Mouse (Mus musculus): ENCODE measurements at regions not wholly inside any gene's neighbourhood (a gene's known extent, or its start where the extent isn't known, plus 50 kb on each side); places are given as distances from the start of the nearest gene placed in this dataset.

DNA sequence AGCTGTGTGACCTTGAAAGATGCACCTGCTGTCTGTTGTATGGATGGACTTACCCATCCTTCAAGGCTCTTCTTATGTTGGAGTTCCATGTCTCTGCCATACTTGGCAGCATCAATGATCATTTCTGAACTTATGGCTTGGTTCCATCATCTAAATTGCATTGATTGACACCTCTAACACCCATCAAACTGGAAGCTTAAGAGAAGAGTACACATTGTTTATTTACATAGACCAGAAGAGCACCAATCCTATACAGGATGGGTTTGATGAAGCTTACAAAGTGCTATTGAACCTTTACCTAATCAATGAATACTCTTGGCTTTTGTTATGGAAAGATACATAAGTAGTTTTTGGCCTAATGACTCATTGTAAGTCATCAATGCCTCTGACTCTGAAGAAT, 248.8 kb downstream of the Fam49a start:
- ATAC-seq (ENCODE audit: low FRiP score) = no peak
- Histone ChIP-seq H3K27ac (replicated peaks) (no peak overlapping the region), H3K27me3 (replicated peaks) (no peaks in the 10 kb centered on the region), H3K4me1 (peaks cover 4% of the 10 kb centered on the region; the same call in 1 of the 2 replicates), H3K4me2 (no peak overlapping the region), H3K9me3 (replicated peaks) (no peaks in the 10 kb centered on the region), H3K36me3 (no peaks in the 10 kb centered on the region), H3K9ac (replicated peaks) (no peak overlapping the region), H3K4me3 (replicated peaks) (no peak overlapping the region)

DNA sequence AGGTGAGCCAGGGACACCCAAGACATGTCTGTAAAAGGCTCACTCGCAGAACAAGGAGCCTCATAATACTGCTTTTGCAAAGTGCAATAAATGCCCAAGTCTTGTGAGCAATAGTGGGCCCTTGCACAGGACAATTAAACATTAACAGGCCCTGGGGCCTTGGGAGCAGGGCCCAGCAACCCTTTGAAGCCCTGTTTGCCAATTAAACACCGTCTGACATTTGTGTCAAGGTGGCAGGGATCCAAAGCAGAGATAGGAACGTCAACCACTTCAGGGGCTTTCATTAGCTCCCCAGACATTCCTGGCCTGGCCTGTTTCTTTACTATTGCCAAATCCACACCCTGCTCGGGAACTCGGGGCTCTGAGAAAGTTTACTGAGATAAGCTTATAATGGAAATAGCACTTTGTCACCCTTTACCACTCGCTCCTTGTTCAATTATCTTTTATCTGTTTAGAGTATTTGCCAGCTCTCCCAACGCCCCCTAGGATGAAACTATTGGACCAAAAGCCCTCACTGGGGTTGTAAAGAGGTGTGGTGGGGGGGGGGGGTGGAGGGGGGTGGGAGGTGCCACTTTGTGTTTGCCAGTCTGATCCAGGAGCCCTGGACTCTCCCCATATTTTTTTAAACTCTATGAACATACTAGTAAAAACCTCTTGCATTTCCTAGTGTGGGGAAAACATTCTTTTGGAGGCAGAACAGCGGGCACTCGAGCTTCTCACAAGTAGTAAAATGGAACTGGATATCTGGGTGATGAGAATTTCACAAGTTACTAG, 247.4 kb downstream of the Fam49a start:
- H3K9ac ChIP-seq (replicated peaks) = no peak overlapping the region
- no peaks in the 10 kb centered on the region for H3K36me3 ChIP-seq
- H3K27ac ChIP-seq (replicated peaks) = no peak overlapping the region
- peaks cover 4% of the 10 kb centered on the region; the same call in 1 of the 2 replicates for H3K4me1 ChIP-seq
- H3K4me3 ChIP-seq (replicated peaks) = no peak overlapping the region
- no peaks in the 10 kb centered on the region for H3K9me3 ChIP-seq (replicated peaks)
- no peak overlapping the region for H3K4me2 ChIP-seq
- no peaks in the 10 kb centered on the region for H3K27me3 ChIP-seq (replicated peaks)
- 34% methylated on average over 9 of the region's 9 CpGs for WGBS
- ATAC-seq (ENCODE audit: low FRiP score) = no peak

DNA sequence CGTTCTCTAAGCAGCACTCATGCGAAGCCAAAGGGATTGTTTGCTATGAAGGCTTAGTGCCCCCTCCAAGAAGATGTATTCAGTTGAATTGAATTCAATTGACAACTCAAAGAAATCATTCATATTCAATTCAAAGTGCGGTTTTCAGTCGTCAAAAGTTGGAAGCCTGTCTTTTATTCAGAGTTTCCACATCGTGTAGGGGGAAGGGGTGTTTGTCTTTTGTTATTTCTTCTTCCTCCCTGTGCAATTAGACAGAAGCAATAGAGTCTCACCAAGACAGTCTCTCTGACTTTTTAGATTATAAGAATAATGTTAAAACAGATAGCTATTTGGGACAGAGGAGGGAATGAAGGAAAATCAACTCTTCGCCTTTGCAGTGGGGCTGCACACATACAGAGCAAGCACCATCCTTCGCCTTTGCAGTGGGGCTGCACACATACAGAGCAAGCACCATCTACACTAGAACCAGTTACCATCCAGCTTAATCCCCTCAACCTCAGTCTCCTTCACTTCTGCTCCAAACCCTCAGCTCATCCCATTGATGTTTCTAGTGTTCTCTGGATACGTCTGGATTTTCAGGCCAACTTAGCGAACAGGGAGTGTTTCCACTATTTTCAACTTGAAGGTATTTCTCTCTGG, 246.7 kb downstream of the Fam49a start:
- H3K4me2 ChIP-seq = no peak overlapping the region
- H3K9ac ChIP-seq (replicated peaks) = no peak overlapping the region
- no peak for ATAC-seq (ENCODE audit: low FRiP score)
- no peaks in the 10 kb centered on the region for H3K9me3 ChIP-seq (replicated peaks)
- no peak overlapping the region for H3K4me3 ChIP-seq (replicated peaks)
- peaks cover 4% of the 10 kb centered on the region; the same call in 1 of the 2 replicates for H3K4me1 ChIP-seq
- H3K36me3 ChIP-seq = no peaks in the 10 kb centered on the region
- no peak overlapping the region for H3K27ac ChIP-seq (replicated peaks)
- no peaks in the 10 kb centered on the region for H3K27me3 ChIP-seq (replicated peaks)
- 61% methylated on average over 9 of the region's 9 CpGs for WGBS

GRCm38 (mm10) chr12:12506671-12507070, 244.7 kb downstream of the Fam49a start:
- no peaks in the 10 kb centered on the region for H3K9me3 ChIP-seq (replicated peaks)
- H3K4me1 ChIP-seq = peaks cover 4% of the 10 kb centered on the region; the same call in 1 of the 2 replicates
- H3K4me2 ChIP-seq = no peak overlapping the region
- H3K27me3 ChIP-seq (replicated peaks) = no peaks in the 10 kb centered on the region
- no peak overlapping the region for H3K27ac ChIP-seq (replicated peaks)
- WGBS = 85% methylated on average over 3 of the region's 3 CpGs
- no peak for ATAC-seq (ENCODE audit: low FRiP score)
- no peaks in the 10 kb centered on the region for H3K36me3 ChIP-seq
- H3K9ac ChIP-seq (replicated peaks) = no peak overlapping the region
- H3K4me3 ChIP-seq (replicated peaks) = no peak overlapping the region

DNA sequence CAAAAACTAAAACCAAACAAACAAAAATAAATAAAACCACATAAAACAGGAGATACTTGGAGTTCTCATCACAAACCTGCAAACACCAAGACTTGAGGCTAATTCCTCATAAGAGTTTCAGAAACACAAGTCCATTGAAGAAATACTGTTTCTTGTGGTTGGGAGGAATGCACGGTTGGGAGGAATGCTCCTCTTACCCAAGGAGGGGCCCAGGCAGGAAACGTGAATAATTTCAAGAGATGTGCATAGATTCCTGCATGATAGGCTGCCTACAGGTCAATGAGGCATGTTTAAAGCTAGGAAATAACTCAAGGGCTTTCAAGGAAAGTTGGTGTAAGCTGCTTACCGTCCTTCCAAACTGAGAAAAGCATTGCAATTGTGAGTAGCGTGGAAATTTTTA, 243.7 kb downstream of the Fam49a start:
- Histone ChIP-seq H3K9me3 (replicated peaks) (no peaks in the 10 kb centered on the region), H3K27me3 (replicated peaks) (no peaks in the 10 kb centered on the region), H3K9ac (replicated peaks) (no peak overlapping the region), H3K27ac (replicated peaks) (no peak overlapping the region), H3K4me1 (peaks cover 4% of the 10 kb centered on the region; the same call in 1 of the 2 replicates), H3K4me2 (no peak overlapping the region), H3K4me3 (replicated peaks) (no peak overlapping the region), H3K36me3 (no peaks in the 10 kb centered on the region)
- ATAC-seq (ENCODE audit: low FRiP score) = no peak
- WGBS = 83% methylated on average over 4 of the region's 4 CpGs

- Histone ChIP-seq H3K9me3 (replicated peaks) (no peaks in the 10 kb centered on the region), H3K4me1 (no peaks in the 10 kb centered on the region), H3K36me3 (no peaks in the 10 kb centered on the region), H3K27me3 (replicated peaks) (no peaks in the 10 kb centered on the region), H3K4me3 (replicated peaks) (no peak overlapping the region), H3K9ac (replicated peaks) (no peak overlapping the region), H3K27ac (replicated peaks) (no peak overlapping the region), H3K4me2 (no peak overlapping the region)
- ATAC-seq (ENCODE audit: low FRiP score) = no peak
- WGBS = 59% methylated on average over 3 of the region's 3 CpGs
These were observed 238.0 kb downstream of the Fam49a start for GRCm38 (mm10) chr12:12499903-12500302.

DNA sequence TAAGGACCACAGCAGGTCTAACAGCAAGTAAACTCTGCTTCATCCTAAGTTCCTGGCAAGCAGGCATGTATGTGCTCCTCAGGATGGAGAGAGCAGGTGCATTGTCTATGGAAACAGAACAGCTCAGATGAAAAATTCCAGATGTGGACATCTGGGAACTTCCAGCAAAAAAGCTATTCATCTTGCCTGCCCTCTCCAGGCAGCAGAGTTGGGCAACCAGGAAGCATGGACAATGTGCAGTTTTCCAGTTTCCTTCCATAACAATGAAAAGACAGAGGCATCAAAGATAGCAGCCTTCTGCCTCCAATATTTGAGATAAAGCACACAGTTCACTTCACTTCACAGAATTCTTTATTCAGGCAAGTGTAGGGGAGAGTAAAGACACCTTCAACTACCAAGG, 236.7 kb downstream of the Fam49a start:
- no peaks in the 10 kb centered on the region for H3K9me3 ChIP-seq (replicated peaks)
- no peak overlapping the region for H3K27ac ChIP-seq (replicated peaks)
- H3K4me3 ChIP-seq (replicated peaks) = no peak overlapping the region
- H3K4me1 ChIP-seq = no peaks in the 10 kb centered on the region
- H3K36me3 ChIP-seq = no peaks in the 10 kb centered on the region
- no peak overlapping the region for H3K9ac ChIP-seq (replicated peaks)
- no peaks in the 10 kb centered on the region for H3K27me3 ChIP-seq (replicated peaks)
- ATAC-seq (ENCODE audit: low FRiP score) = no peak
- no peak overlapping the region for H3K4me2 ChIP-seq

DNA sequence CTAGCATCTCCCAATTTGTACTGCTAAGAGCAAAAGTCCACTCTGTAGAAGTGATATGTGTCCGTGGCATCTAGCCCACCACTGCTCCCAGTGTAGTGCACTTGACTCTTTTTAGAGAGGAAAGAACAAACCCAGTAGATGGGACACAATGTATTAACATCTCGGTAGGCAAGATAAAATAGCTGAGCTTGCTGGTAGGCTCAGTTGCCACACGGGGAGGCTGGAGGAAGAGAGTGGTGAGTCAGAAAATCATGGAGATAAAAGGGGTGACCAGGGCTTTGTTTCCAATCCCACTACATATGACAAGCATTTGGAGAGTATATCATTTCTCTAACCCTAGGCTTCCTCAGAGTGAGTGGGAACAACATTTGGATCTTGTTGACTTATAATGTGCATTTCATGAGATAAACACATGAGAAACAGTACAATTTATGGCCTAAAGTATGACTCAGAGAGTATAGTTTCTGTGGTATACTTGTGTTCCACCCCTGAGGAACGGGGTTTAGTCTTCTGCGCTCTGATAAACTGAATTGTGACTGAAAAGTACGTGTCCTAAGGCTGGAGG, 235.4 kb downstream of the Fam49a start:
- Histone ChIP-seq H3K27ac (replicated peaks) (no peak overlapping the region), H3K4me1 (no peaks in the 10 kb centered on the region), H3K4me3 (replicated peaks) (no peak overlapping the region), H3K9me3 (replicated peaks) (no peaks in the 10 kb centered on the region), H3K4me2 (no peak overlapping the region), H3K27me3 (replicated peaks) (no peaks in the 10 kb centered on the region), H3K36me3 (no peaks in the 10 kb centered on the region), H3K9ac (replicated peaks) (no peak overlapping the region)
- 84% methylated on average over 6 of the region's 6 CpGs for WGBS
- no peak for ATAC-seq (ENCODE audit: low FRiP score)

DNA sequence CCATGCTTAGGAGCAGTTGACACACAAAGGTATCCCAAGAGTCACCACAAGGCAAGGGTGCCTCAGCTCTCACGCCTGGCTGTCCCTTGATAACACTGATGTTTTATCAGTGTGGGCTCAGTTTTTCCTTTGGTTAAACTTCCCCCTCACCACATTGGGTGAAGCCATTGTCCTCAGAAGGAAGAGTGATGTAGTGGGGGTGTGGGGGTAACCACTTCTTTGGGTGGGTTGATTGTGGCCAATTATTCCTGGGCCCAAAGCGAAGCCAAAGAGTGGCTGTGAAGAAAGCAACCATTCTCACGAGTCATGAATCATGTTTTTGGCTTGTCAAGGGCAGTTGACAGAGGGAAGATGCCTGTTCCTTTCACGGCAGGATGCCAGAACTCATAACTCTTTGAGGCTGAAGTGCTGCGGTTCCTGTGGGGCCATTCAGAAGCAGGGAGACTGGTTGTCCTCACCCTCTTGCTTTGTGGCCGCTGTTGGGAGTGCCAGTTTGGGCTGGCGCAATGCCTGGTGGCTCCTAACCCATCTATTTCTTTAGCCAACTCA, 234.7 kb downstream of the Fam49a start:
- 68% methylated on average over 7 of the region's 7 CpGs for WGBS
- peak; percentile 81; the same call in 1 of the 2 replicates for ATAC-seq (ENCODE audit: low FRiP score)

DNA sequence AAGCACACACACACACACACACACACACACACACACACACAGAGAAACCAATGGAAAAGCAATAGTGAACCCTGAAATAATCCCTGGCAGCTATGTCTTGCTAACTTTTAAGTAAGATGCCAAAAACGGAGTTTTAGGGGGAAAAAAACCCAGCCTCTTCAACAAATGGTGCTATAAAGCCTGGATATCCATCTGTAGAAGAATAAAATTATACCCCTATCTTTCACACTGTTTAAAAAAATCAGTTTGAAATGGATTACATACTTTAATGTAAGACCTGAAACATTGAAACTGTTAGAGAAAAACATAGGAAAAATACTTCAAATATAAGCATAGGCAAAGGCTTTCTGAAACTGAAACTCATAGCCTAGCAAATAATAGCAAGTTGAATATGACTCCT, 228.2 kb downstream of the Fam49a start:
- Histone ChIP-seq H3K4me1 (no peaks in the 10 kb centered on the region), H3K4me3 (replicated peaks) (no peak overlapping the region), H3K27ac (replicated peaks) (no peak overlapping the region), H3K4me2 (no peak overlapping the region), H3K36me3 (no peaks in the 10 kb centered on the region), H3K9ac (replicated peaks) (no peak overlapping the region), H3K27me3 (replicated peaks) (no peaks in the 10 kb centered on the region), H3K9me3 (replicated peaks) (no peaks in the 10 kb centered on the region)
- WGBS = 79% methylated on average over 1 of the region's 1 CpGs
- ATAC-seq (ENCODE audit: low FRiP score) = no peak

More for the DNA sequence above, 234.7 kb downstream of the Fam49a start:
- no peaks in the 10 kb centered on the region for H3K4me1 ChIP-seq
- no peak overlapping the region for H3K9ac ChIP-seq (replicated peaks)
- no peak overlapping the region for H3K4me3 ChIP-seq (replicated peaks)
- no peaks in the 10 kb centered on the region for H3K36me3 ChIP-seq
- H3K27ac ChIP-seq (replicated peaks) = no peak overlapping the region
- H3K9me3 ChIP-seq (replicated peaks) = no peaks in the 10 kb centered on the region
- H3K27me3 ChIP-seq (replicated peaks) = no peaks in the 10 kb centered on the region
- no peak overlapping the region for H3K4me2 ChIP-seq

DNA sequence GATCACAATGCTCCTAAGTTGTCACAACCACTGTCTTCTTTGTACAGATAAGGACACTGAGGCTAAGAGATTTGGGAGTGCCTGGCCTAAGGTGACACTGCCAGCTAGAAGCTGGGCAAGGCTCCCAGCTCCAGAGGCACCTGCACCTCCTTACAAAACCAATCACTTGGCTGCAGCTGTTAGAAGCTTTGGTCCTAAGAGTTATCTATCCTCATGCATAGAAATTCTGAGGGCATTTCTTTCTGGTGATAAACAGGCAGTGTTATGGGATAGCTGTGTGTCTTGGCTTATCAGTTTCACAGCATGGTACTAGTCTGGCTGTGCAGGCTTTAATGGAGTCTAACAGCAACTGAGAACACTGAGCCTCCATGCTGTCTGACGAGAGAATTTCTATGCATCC, 226.2 kb downstream of the Fam49a start:
- ATAC-seq (ENCODE audit: low FRiP score) = no peak

More for the DNA sequence above, 226.2 kb downstream of the Fam49a start:
- H3K4me2 ChIP-seq = no peak overlapping the region
- H3K9me3 ChIP-seq (replicated peaks) = no peaks in the 10 kb centered on the region
- no peak overlapping the region for H3K9ac ChIP-seq (replicated peaks)
- H3K36me3 ChIP-seq = no peaks in the 10 kb centered on the region
- H3K4me3 ChIP-seq (replicated peaks) = no peak overlapping the region
- H3K27ac ChIP-seq (replicated peaks) = no peak overlapping the region
- 55% methylated on average over 1 of the region's 1 CpGs for WGBS
- H3K27me3 ChIP-seq (replicated peaks) = no peaks in the 10 kb centered on the region
- H3K4me1 ChIP-seq = no peaks in the 10 kb centered on the region
